Mouse (Mus musculus): ENCODE measurements around the gene Hint3.

The Hint3 gene

GRCm38 (mm10) chr10:30587037-30587436, 42.4 kb downstream of the Hint3 start:
- no peak for DNase-seq (ENCODE audit: low spot score in 2 of 2)

GRCm38 (mm10) chr10:30585691-30586090, 43.7 kb downstream of the Hint3 start:
- DNase-seq (ENCODE audit: low spot score in 2 of 2), result no peak

- DNase-seq (ENCODE audit: low spot score in 2 of 2), result no peak
Measured at GRCm38 (mm10) chr10:30577670-30578280, 51.7 kb downstream of the Hint3 start.

GRCm38 (mm10) chr10:30566364-30566763, 63.1 kb downstream of the Hint3 start:
- DNase-seq (ENCODE audit: low spot score in 2 of 2), result no peak

GRCm38 (mm10) chr10:30564651-30565050, 64.8 kb downstream of the Hint3 start:
- DNase-seq (ENCODE audit: low spot score in 2 of 2), result no peak
